Mouse (Mus musculus): Measurements from ENCODE around the gene Loxl4. TPM values are rescaled to one million over a fixed set of nuclear protein-coding genes. Genes with fewer than 3 reads are reported as not detected.
A peak's percentile ranks its signal among the peaks of the same experiment; 100 is the strongest.

Loxl4 gene
- total and polyA plus RNA-seq, 3 experiments: 0.03 to 0.04 TPM; not detected in 1

- no peak for TF ChIP-seq ETS1 (IDR thresholded peaks at IDR 0.05; ENCODE audit: low read depth, low read length)
- TF ChIP-seq RAD21 (IDR thresholded peaks at IDR 0.05; ENCODE audit: low read depth, low read length): no peak
- no peak for TF ChIP-seq E2F4 (IDR thresholded peaks at IDR 0.05; ENCODE audit: borderline replicate concordance, low read depth, low read length)
- no peak for TF ChIP-seq USF1 (IDR thresholded peaks at IDR 0.05; ENCODE audit: low read depth, low read length)
- no peak for TF ChIP-seq MAZ (IDR thresholded peaks at IDR 0.05; ENCODE audit: low read depth, low read length)
- no peak for TF ChIP-seq ZNF384 (IDR thresholded peaks at IDR 0.05; ENCODE audit: low read depth, low read length)
- no peak for TF ChIP-seq GATA1 (IDR thresholded peaks at IDR 0.05; ENCODE audit: low read depth, low read length)
- no peak for TF ChIP-seq MYC (IDR thresholded peaks at IDR 0.05; ENCODE audit: low read depth, low read length)
- TF ChIP-seq MAFK (IDR thresholded peaks at IDR 0.05; ENCODE audit: borderline replicate concordance, low read depth, low read length): no peak
- H3K9ac ChIP-seq (ENCODE audit: control insufficient read depth, low read depth, low read length, poor library complexity, severe bottlenecking): no peak overlapping the region
- no peaks in the 10 kb centered on the region for H3K27me3 ChIP-seq (ENCODE audit: control insufficient read depth in 1 of 2, insufficient read depth in 2 of 2, low read length in 2 of 2)
- peaks cover 7 to 13% of the 10 kb centered on the region in 2 experiments for H3K36me3 ChIP-seq (ENCODE audit: control insufficient read depth in 1 of 2, insufficient read depth in 2 of 2, low read length in 2 of 2)
- H3K79me2 ChIP-seq (ENCODE audit: control insufficient read depth, insufficient read depth, low read length, poor library complexity): 0 out of 2 replicates have a peak, but pooled peaks cover 1% of the 10 kb centered on the region
- peaks cover 6 to 8% of the 10 kb centered on the region in 2 experiments for H3K4me1 ChIP-seq (ENCODE audit: control insufficient read depth in 1 of 2, insufficient read depth in 2 of 2, low read length in 2 of 2)
- DNase-seq (ENCODE audit: low read depth, low spot score): no peak
- no peaks in the 10 kb centered on the region for H3K9me3 ChIP-seq (replicated peaks; ENCODE audit: insufficient read depth, low read length)
- H3K4me3 ChIP-seq (ENCODE audit: control insufficient read depth in 1 of 2, insufficient read depth in 1 of 2, low read depth in 2 of 2, low read length in 2 of 2): no peak overlapping the region
- H3K27ac ChIP-seq (ENCODE audit: control insufficient read depth, low read depth, low read length): no peak overlapping the region
Measured at GRCm38 (mm10) chr19:42578631-42579030, 34.0 kb downstream of the Loxl4 start.

- H3K36me3 ChIP-seq (ENCODE audit: control insufficient read depth in 1 of 2, insufficient read depth in 2 of 2, low read length in 2 of 2): peaks cover 7 to 13% of the 10 kb centered on the region in 2 experiments
- H3K9me3 ChIP-seq (replicated peaks; ENCODE audit: insufficient read depth, low read length): no peaks in the 10 kb centered on the region
- H3K27me3 ChIP-seq (ENCODE audit: control insufficient read depth in 1 of 2, insufficient read depth in 2 of 2, low read length in 2 of 2): no peaks in the 10 kb centered on the region
- H3K79me2 ChIP-seq (ENCODE audit: control insufficient read depth, insufficient read depth, low read length, poor library complexity): 0 out of 2 replicates have a peak, but pooled peaks cover 3% of the 10 kb centered on the region
- H3K4me3 ChIP-seq (ENCODE audit: control insufficient read depth in 1 of 2, insufficient read depth in 1 of 2, low read depth in 2 of 2, low read length in 2 of 2): no peak overlapping the region
- peaks cover 6 to 8% of the 10 kb centered on the region in 2 experiments for H3K4me1 ChIP-seq (ENCODE audit: control insufficient read depth in 1 of 2, insufficient read depth in 2 of 2, low read length in 2 of 2)
- no peak overlapping the region for H3K27ac ChIP-seq (ENCODE audit: control insufficient read depth, low read depth, low read length)
- no peak overlapping the region for H3K9ac ChIP-seq (ENCODE audit: control insufficient read depth, low read depth, low read length, poor library complexity, severe bottlenecking)
- TF ChIP-seq RCOR1 (IDR thresholded peaks at IDR 0.05; ENCODE audit: low read depth, low read length) (no peak), ZC3H11A (IDR thresholded peaks at IDR 0.05; ENCODE audit: low read depth, low read length) (no peak), ZNF384 (IDR thresholded peaks at IDR 0.05; ENCODE audit: low read depth, low read length) (peak; percentile 51; the same call in 1 of the 2 replicates), MYB (IDR thresholded peaks at IDR 0.05; ENCODE audit: low read depth, low read length) (no peak), MEF2A (IDR thresholded peaks at IDR 0.05; ENCODE audit: extremely low read depth, insufficient replicate concordance, low read depth, low read length, poor library complexity, severe bottlenecking) (no peak)
- DNase-seq (ENCODE audit: low read depth, low spot score): no peak
Measured at GRCm38 (mm10) chr19:42576856-42577255, 35.8 kb downstream of the Loxl4 start.

GRCm38 (mm10) chr19:42575317-42575716, 37.3 kb downstream of the Loxl4 start:
- Histone ChIP-seq H3K27ac (ENCODE audit: control insufficient read depth, low read depth, low read length) (no peak overlapping the region; the same call in 1 of the 2 replicates), H3K36me3 (ENCODE audit: control insufficient read depth in 1 of 2, insufficient read depth in 2 of 2, low read length in 2 of 2) (peaks cover 6 to 13% of the 10 kb centered on the region in 2 experiments), H3K4me3 (ENCODE audit: control insufficient read depth in 1 of 2, insufficient read depth in 1 of 2, low read depth in 2 of 2, low read length in 2 of 2) (no peak overlapping the region), H3K9me3 (replicated peaks; ENCODE audit: insufficient read depth, low read length) (no peaks in the 10 kb centered on the region), H3K27me3 (ENCODE audit: control insufficient read depth in 1 of 2, insufficient read depth in 2 of 2, low read length in 2 of 2) (no peaks in the 10 kb centered on the region), H3K79me2 (ENCODE audit: control insufficient read depth, insufficient read depth, low read length, poor library complexity) (0 out of 2 replicates have a peak, but pooled peaks cover 3% of the 10 kb centered on the region), H3K4me1 (ENCODE audit: control insufficient read depth in 1 of 2, insufficient read depth in 2 of 2, low read length in 2 of 2) (peaks cover 6 to 8% of the 10 kb centered on the region in 2 experiments), H3K9ac (ENCODE audit: control insufficient read depth, low read depth, low read length, poor library complexity, severe bottlenecking) (no peak overlapping the region)
- 0 out of 4 replicates have a peak, but pooled peaks of 1 of the 2 experiments have one; percentile 30 for TF ChIP-seq EP300 (IDR thresholded peaks at IDR 0.05; ENCODE audit: low read depth in 1 of 2, low read length in 2 of 2)
- peak; percentile 52 for TF ChIP-seq TCF12 (IDR thresholded peaks at IDR 0.05; ENCODE audit: low read depth, low read length)
- TF ChIP-seq GATA1 (IDR thresholded peaks at IDR 0.05; ENCODE audit: low read depth, low read length): peak; percentile 72
- TF ChIP-seq ELF1 (IDR thresholded peaks at IDR 0.05; ENCODE audit: low read depth, low read length): no peak
- DNase-seq (ENCODE audit: low read depth, low spot score): peak; percentile 25

All from MEL (cell line).